Mouse (Mus musculus) embryonic fibroblast, embryonic 13.5 days (primary cell): ENCODE results near the gene Prdm16.

Experiments
- CTCF ChIP-seq: IDR thresholded peaks from 2 replicates; pipeline ENCODE4 v1.5.1; 2011; ENCODE audit warnings: mild to moderate bottlenecking, control low read depth, low read length, moderate library complexity, borderline replicate concordance; ENCODE audit not compliant: insufficient read depth
- POLR2A ChIP-seq: IDR thresholded peaks from 2 replicates; pipeline ENCODE4 v1.6.1; 2011; ENCODE audit warnings: low read depth, mild to moderate bottlenecking, control low read depth, low read length, moderate library complexity

GRCm38 (mm10) chr4:154370841-154371240 lies 265.8 kb downstream of the Prdm16 start:
- TF ChIP-seq CTCF, result no peak
- TF ChIP-seq POLR2A, result no peak
